Mouse (Mus musculus): ENCODE results near the gene Sync. TPM values are rescaled to one million over a fixed set of nuclear protein-coding genes. Genes with fewer than 3 reads are reported as not detected.

The Sync gene
- total RNA-seq, 2 experiments from 2014 or later = 77.8 to 78.7 TPM

- DNase-seq (ENCODE audit: low spot score in 2 of 2) = no peak
Measured at GRCm38 (mm10) chr4:129260678-129261077, 26.7 kb upstream of the Sync start.

GRCm38 (mm10) chr4:129261196-129261595 lies 26.2 kb upstream of the Sync start, which contains the start of gene C77080:
TSS of gene C77080 (minus strand) at chr4:129261404.
- DNase-seq (ENCODE audit: low spot score in 2 of 2) = no peak

GRCm38 (mm10) chr4:129263225-129264021 lies 24.0 kb upstream of the Sync start:
- peak in 1 of 2 experiments; percentile 24 for DNase-seq (ENCODE audit: low spot score in 2 of 2)

GRCm38 (mm10) chr4:129266191-129266590 lies 21.2 kb upstream of the Sync start:
- no peak for DNase-seq (ENCODE audit: low spot score in 2 of 2)

- no peak for DNase-seq (ENCODE audit: low spot score in 2 of 2)
Measured at GRCm38 (mm10) chr4:129266821-129267220, 20.6 kb upstream of the Sync start.

- no peak for DNase-seq (ENCODE audit: low spot score in 2 of 2)
Measured at GRCm38 (mm10) chr4:129268698-129269097, 18.7 kb upstream of the Sync start.

- DNase-seq (ENCODE audit: low spot score in 2 of 2) = no peak
Measured at GRCm38 (mm10) chr4:129271991-129272755, 15.2 kb upstream of the Sync start.

GRCm38 (mm10) chr4:129272756-129273046 lies 14.7 kb upstream of the Sync start:
- DNase-seq (ENCODE audit: low spot score in 2 of 2) = peak in 1 of 2 experiments; percentile 37

- peak; percentile 94 to 95 for DNase-seq (ENCODE audit: low spot score in 2 of 2)
Measured at GRCm38 (mm10) chr4:129276453-129276865, 11.0 kb upstream of the Sync start.

GRCm38 (mm10) chr4:129282786-129283185 lies 4.6 kb upstream of the Sync start:
- DNase-seq (ENCODE audit: low spot score in 2 of 2) = no peak

GRCm38 (mm10) chr4:129283226-129283625 lies 4.2 kb upstream of the Sync start:
- no peak for DNase-seq (ENCODE audit: low spot score in 2 of 2)

GRCm38 (mm10) chr4:129284685-129285084 lies 2.7 kb upstream of the Sync start:
- DNase-seq (ENCODE audit: low spot score in 2 of 2) = no peak

GRCm38 (mm10) chr4:129286001-129286682 lies 1.3 kb upstream of the Sync start:
- DNase-seq (ENCODE audit: low spot score in 2 of 2) = peak; percentile 40 to 72

GRCm38 (mm10) chr4:129286683-129287471 lies 540 bp upstream of the Sync start:
- DNase-seq (ENCODE audit: low spot score in 2 of 2) = peak; percentile 32 to 66

GRCm38 (mm10) chr4:129288067-129288466 lies 650 bp downstream of the Sync start:
- DNase-seq (ENCODE audit: low spot score in 2 of 2) = peak; percentile 36 to 65

GRCm38 (mm10) chr4:129289671-129290070 lies 2.3 kb downstream of the Sync start:
- DNase-seq (ENCODE audit: low spot score in 2 of 2) = no peak

- DNase-seq (ENCODE audit: low spot score in 2 of 2) = no peak
Measured at GRCm38 (mm10) chr4:129292831-129293230, 5.4 kb downstream of the Sync start.

GRCm38 (mm10) chr4:129293702-129294101 lies 6.3 kb downstream of the Sync start:
- no peak for DNase-seq (ENCODE audit: low spot score in 2 of 2)

GRCm38 (mm10) chr4:129295188-129295587 lies 7.8 kb downstream of the Sync start:
- DNase-seq (ENCODE audit: low spot score in 2 of 2) = no peak

GRCm38 (mm10) chr4:129296066-129296465 lies 8.6 kb downstream of the Sync start:
- DNase-seq (ENCODE audit: low spot score in 2 of 2) = no peak

GRCm38 (mm10) chr4:129297724-129298123 lies 10.3 kb downstream of the Sync start:
- DNase-seq (ENCODE audit: low spot score in 2 of 2) = no peak

Data from gastrocnemius, postnatal 4 days (tissue).